Mouse (Mus musculus): ENCODE data around the gene Klf2. TPM values are rescaled to one million over a fixed set of nuclear protein-coding genes. Genes with fewer than 3 reads are reported as not detected.

Gene Klf2
- polyA plus RNA-seq, 1 experiment from 2014 or later, result 6.9 TPM

- Histone ChIP-seq H3K4me3 (ENCODE audit: low read depth, low read length) (no peak overlapping the region), H3K36me3 (ENCODE audit: control insufficient read depth, insufficient read depth, low read length) (no peaks in the 10 kb centered on the region), H3K4me2 (ENCODE audit: low read length) (no peak overlapping the region), H3K4me1 (replicated peaks; ENCODE audit: control insufficient read depth, insufficient read depth, low read length) (no peaks in the 10 kb centered on the region), H3K27me3 (replicated peaks; ENCODE audit: control insufficient read depth, insufficient read depth, low read length) (0 out of 2 replicates have a peak, but pooled peaks cover 5% of the 10 kb centered on the region), H3K27ac (ENCODE audit: low read depth) (no peak overlapping the region), H3K9me3 (ENCODE audit: control insufficient read depth, low read length) (no peaks in the 10 kb centered on the region), H3K9ac (ENCODE audit: low read length) (no peak overlapping the region)
- WGBS, result 53% methylated on average over 8 of the region's 8 CpGs
- ATAC-seq (replicated peaks; ENCODE audit: low FRiP score, low TSS enrichment, low read depth) (no peak), DNase-seq (ENCODE audit: low spot score) (no peak)
These were observed 7.9 kb upstream of the Klf2 start for GRCm38 (mm10) chr8:72310849-72311506.

- H3K27me3 ChIP-seq (replicated peaks; ENCODE audit: control insufficient read depth, insufficient read depth, low read length), result 0 out of 2 replicates have a peak, but pooled peaks cover 8% of the 10 kb centered on the region
- DNase-seq (ENCODE audit: low spot score), result no peak
- H3K9ac ChIP-seq (ENCODE audit: low read length), result no peak overlapping the region
- H3K27ac ChIP-seq (ENCODE audit: low read depth), result no peak overlapping the region
- H3K9me3 ChIP-seq (ENCODE audit: control insufficient read depth, low read length), result no peaks in the 10 kb centered on the region
- no peaks in the 10 kb centered on the region for H3K4me1 ChIP-seq (replicated peaks; ENCODE audit: control insufficient read depth, insufficient read depth, low read length)
- H3K4me2 ChIP-seq (ENCODE audit: low read length), result no peak overlapping the region
- H3K36me3 ChIP-seq (ENCODE audit: control insufficient read depth, insufficient read depth, low read length), result no peaks in the 10 kb centered on the region
- WGBS, result 76% methylated on average over 3 of the region's 3 CpGs
- ATAC-seq (replicated peaks; ENCODE audit: low FRiP score, low TSS enrichment, low read depth), result no peak
- H3K4me3 ChIP-seq (ENCODE audit: low read depth, low read length), result no peak overlapping the region
These were observed 5.8 kb upstream of the Klf2 start for GRCm38 (mm10) chr8:72312926-72313518.

- whole genome bisulfite sequencing, result 53% methylated on average over 10 of the region's 10 CpGs
- Histone ChIP-seq H3K4me3 (ENCODE audit: low read depth, low read length) (no peak overlapping the region), H3K9ac (ENCODE audit: low read length) (no peak overlapping the region), H3K4me2 (ENCODE audit: low read length) (no peak overlapping the region), H3K27ac (ENCODE audit: low read depth) (no peak overlapping the region), H3K36me3 (ENCODE audit: control insufficient read depth, insufficient read depth, low read length) (no peaks in the 10 kb centered on the region), H3K27me3 (replicated peaks; ENCODE audit: control insufficient read depth, insufficient read depth, low read length) (peaks cover 29% of the 10 kb centered on the region), H3K9me3 (ENCODE audit: control insufficient read depth, low read length) (no peaks in the 10 kb centered on the region), H3K4me1 (replicated peaks; ENCODE audit: control insufficient read depth, insufficient read depth, low read length) (no peaks in the 10 kb centered on the region; the same call in 1 of the 2 replicates)
- ATAC-seq (replicated peaks; ENCODE audit: low FRiP score, low TSS enrichment, low read depth) (no peak), DNase-seq (ENCODE audit: low spot score) (no peak)
These were observed 2.7 kb upstream of the Klf2 start for GRCm38 (mm10) chr8:72316053-72316695.

GRCm38 (mm10) chr8:72317741-72318301, 1.0 kb upstream of the Klf2 start:
- no peak overlapping the region for H3K27ac ChIP-seq (ENCODE audit: low read depth)
- H3K4me1 ChIP-seq (replicated peaks; ENCODE audit: control insufficient read depth, insufficient read depth, low read length), result no peaks in the 10 kb centered on the region; the same call in 1 of the 2 replicates
- DNase-seq (ENCODE audit: low spot score) (peak; percentile 56), ATAC-seq (replicated peaks; ENCODE audit: low FRiP score, low TSS enrichment, low read depth) (no peak)
- no peaks in the 10 kb centered on the region for H3K36me3 ChIP-seq (ENCODE audit: control insufficient read depth, insufficient read depth, low read length)
- no peak overlapping the region for H3K4me2 ChIP-seq (ENCODE audit: low read length)
- WGBS, result 47% methylated on average over 5 of the region's 5 CpGs
- H3K9me3 ChIP-seq (ENCODE audit: control insufficient read depth, low read length), result no peaks in the 10 kb centered on the region
- no peak overlapping the region for H3K9ac ChIP-seq (ENCODE audit: low read length)
- H3K4me3 ChIP-seq (ENCODE audit: low read depth, low read length), result no peak overlapping the region
- peaks cover 39% of the 10 kb centered on the region for H3K27me3 ChIP-seq (replicated peaks; ENCODE audit: control insufficient read depth, insufficient read depth, low read length)

- peak overlapping the region; percentile 92 for H3K4me2 ChIP-seq (ENCODE audit: low read length)
- peaks cover 37% of the 10 kb centered on the region for H3K27me3 ChIP-seq (replicated peaks; ENCODE audit: control insufficient read depth, insufficient read depth, low read length)
- H3K36me3 ChIP-seq (ENCODE audit: control insufficient read depth, insufficient read depth, low read length), result no peaks in the 10 kb centered on the region
- H3K9ac ChIP-seq (ENCODE audit: low read length), result peak overlapping the region; percentile 48
- H3K27ac ChIP-seq (ENCODE audit: low read depth), result no peak overlapping the region
- H3K9me3 ChIP-seq (ENCODE audit: control insufficient read depth, low read length), result no peaks in the 10 kb centered on the region
- no peak for DNase-seq (ENCODE audit: low spot score)
- under 1% methylated on average over 35 of the region's 48 CpGs for WGBS
- H3K4me1 ChIP-seq (replicated peaks; ENCODE audit: control insufficient read depth, insufficient read depth, low read length), result no peaks in the 10 kb centered on the region; the same call in 1 of the 2 replicates
- H3K4me3 ChIP-seq (ENCODE audit: low read depth, low read length), result peak overlapping the region; percentile 53
- peak; percentile 7; the same call in 1 of the 2 replicates for ATAC-seq (replicated peaks; ENCODE audit: low FRiP score, low TSS enrichment, low read depth)
These were observed 564 bp downstream of the Klf2 start for GRCm38 (mm10) chr8:72319397-72319796.

- H3K9ac ChIP-seq (ENCODE audit: low read length), result peak overlapping the region; percentile 48
- H3K4me1 ChIP-seq (replicated peaks; ENCODE audit: control insufficient read depth, insufficient read depth, low read length), result no peaks in the 10 kb centered on the region; the same call in 1 of the 2 replicates
- no peaks in the 10 kb centered on the region for H3K36me3 ChIP-seq (ENCODE audit: control insufficient read depth, insufficient read depth, low read length)
- DNase-seq (ENCODE audit: low spot score), result peak; percentile 57
- ATAC-seq (replicated peaks; ENCODE audit: low FRiP score, low TSS enrichment, low read depth), result no peak
- no peaks in the 10 kb centered on the region for H3K9me3 ChIP-seq (ENCODE audit: control insufficient read depth, low read length)
- 6% methylated on average over 55 of the region's 55 CpGs for WGBS
- H3K4me3 ChIP-seq (ENCODE audit: low read depth, low read length), result peak overlapping the region; percentile 53
- no peak overlapping the region for H3K27ac ChIP-seq (ENCODE audit: low read depth)
- peak overlapping the region; percentile 92 for H3K4me2 ChIP-seq (ENCODE audit: low read length)
- peaks cover 37% of the 10 kb centered on the region for H3K27me3 ChIP-seq (replicated peaks; ENCODE audit: control insufficient read depth, insufficient read depth, low read length)
These were observed 1.3 kb downstream of the Klf2 start for GRCm38 (mm10) chr8:72319921-72320802.

GRCm38 (mm10) chr8:72320803-72321583, 2.2 kb downstream of the Klf2 start:
- WGBS, result 53% methylated on average over 25 of the region's 25 CpGs
- no peaks in the 10 kb centered on the region; the same call in 1 of the 2 replicates for H3K4me1 ChIP-seq (replicated peaks; ENCODE audit: control insufficient read depth, insufficient read depth, low read length)
- ATAC-seq (replicated peaks; ENCODE audit: low FRiP score, low TSS enrichment, low read depth) (no peak), DNase-seq (ENCODE audit: low spot score) (no peak)
- no peaks in the 10 kb centered on the region for H3K36me3 ChIP-seq (ENCODE audit: control insufficient read depth, insufficient read depth, low read length)
- peak overlapping the region; percentile 53; the same call in 1 of the 2 replicates for H3K4me3 ChIP-seq (ENCODE audit: low read depth, low read length)
- no peaks in the 10 kb centered on the region for H3K9me3 ChIP-seq (ENCODE audit: control insufficient read depth, low read length)
- H3K27ac ChIP-seq (ENCODE audit: low read depth), result no peak overlapping the region
- H3K9ac ChIP-seq (ENCODE audit: low read length), result no peak overlapping the region
- H3K4me2 ChIP-seq (ENCODE audit: low read length), result peak overlapping the region; percentile 92
- H3K27me3 ChIP-seq (replicated peaks; ENCODE audit: control insufficient read depth, insufficient read depth, low read length), result peaks cover 37% of the 10 kb centered on the region
